Mouse (Mus musculus) limb, embryonic 10.5 days (tissue): ENCODE data around the gene Olfr698. TPM values are rescaled to one million over a fixed set of nuclear protein-coding genes. Genes with fewer than 3 reads are reported as not detected.
"Not testable (repeated sequence)": the region's sequence is repeated elsewhere in the genome, so short reads cannot be mapped to it uniquely, and the experiment has no call there.

ENCODE experiments used
- DNase-seq: peaks from one replicate; pipeline ENCODE4 v3.0.0-alpha.2; 2017; ENCODE audit warnings: low spot score
- H3K27ac ChIP-seq: fragments of 300-500 bp; sonication (generic); 2 replicates; pipeline ENCODE4 v1.5.1; 2016; ENCODE audit warnings: mild to moderate bottlenecking
- H3K27me3 ChIP-seq: fragments of 300-500 bp; sonication (generic); 2 replicates; pipeline ENCODE4 v1.6.1; 2016; ENCODE audit warnings: low read depth, mild to moderate bottlenecking; ENCODE audit not compliant: poor library complexity, severe bottlenecking
- H3K36me3 ChIP-seq: fragments of 300-500 bp; sonication (generic); 2 replicates; pipeline ENCODE4 v1.6.1; 2016; ENCODE audit warnings: mild to moderate bottlenecking, moderate library complexity
- H3K4me1 ChIP-seq: fragments of 300-500 bp; sonication (generic); 2 replicates; pipeline ENCODE4 v1.6.1; 2016
- H3K4me3 ChIP-seq: fragments of 300-500 bp; sonication (generic); 2 replicates; pipeline ENCODE4 v1.5.1; 2016; ENCODE audit warnings: mild to moderate bottlenecking, moderate library complexity
- H3K9me3 ChIP-seq: fragments of 300-500 bp; sonication (generic); replicated peaks from 2 replicates; pipeline ENCODE4 v1.6.1; 2016; ENCODE audit warnings: mild to moderate bottlenecking
- WGBS: fragments of 180-500 bp; shearing (Covaris S2); methylation state at CpG from one replicate; pipeline ENCODE4 v1.1.7; 2016; 5-methylcytosine and 5-hydroxymethylcytosine counted together
- polyA plus RNA-seq: library from polyadenylated mRNA; unstranded; fragments of >200 nt; fragmentation: Nextera tagmentation; extraction: Ambion mirVana; gene quantifications from 2 replicates; pipeline ENCODE4 v1.2.1, GENCODE M21; 2016

The Olfr698 gene
- polyA plus RNA-seq: not detected in 2 replicates

DNA sequence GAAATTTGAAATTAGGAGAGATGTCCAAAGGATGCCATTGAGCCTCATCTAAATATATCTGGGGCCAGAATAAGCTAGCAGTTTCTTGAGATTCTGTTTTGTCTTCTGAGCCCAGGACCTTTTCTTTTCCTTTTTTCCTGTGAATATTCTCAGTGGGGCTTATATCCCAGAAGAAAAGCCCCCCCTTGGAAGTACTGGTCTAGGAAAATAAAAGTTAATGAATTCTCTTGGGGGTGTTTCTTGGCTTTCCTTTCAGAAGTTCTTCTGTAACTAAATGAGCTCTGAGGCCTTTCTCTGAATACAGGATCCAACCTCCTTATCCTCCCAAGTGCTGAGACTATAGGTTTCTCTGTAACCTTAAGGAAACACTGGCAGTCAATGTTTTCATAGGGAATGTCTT is at the start of gene Olfr698:
Gene Olfr698, minus strand, starts transcription at position 101 of the 400 bp plus-strand sequence.
- H3K36me3 ChIP-seq: no peaks in the 10 kb centered on the region
- no peaks in the 10 kb centered on the region for H3K27me3 ChIP-seq
- DNase-seq: no peak
- H3K4me1 ChIP-seq: no peaks in the 10 kb centered on the region
- no peaks in the 10 kb centered on the region for H3K9me3 ChIP-seq
- no peak within 1 kb of the TSS for H3K4me3 ChIP-seq
- no peak within 1 kb of the TSS for H3K27ac ChIP-seq

DNA sequence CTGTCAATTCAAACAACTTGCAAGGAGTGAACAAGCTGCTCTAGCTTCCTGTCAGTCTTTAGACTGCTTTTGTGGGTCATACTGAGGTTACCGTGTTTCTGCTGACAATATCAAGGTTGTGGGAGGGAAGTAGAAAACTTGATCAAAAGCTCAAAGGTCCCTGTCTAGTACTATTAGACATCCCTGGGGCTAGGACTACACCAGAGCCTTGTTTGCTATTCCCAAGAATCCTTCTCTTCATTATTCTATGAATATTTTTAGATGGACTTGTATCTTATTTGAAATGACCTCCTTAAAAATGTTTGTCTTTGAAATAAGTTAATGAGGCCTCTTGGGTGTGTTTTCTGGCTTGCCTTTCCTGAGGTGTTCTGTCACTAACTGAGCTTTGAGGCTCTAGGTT is 37.9 kb upstream of the Olfr698 start, which contains the start of gene Olfr699:
Gene Olfr699, minus strand, starts transcription at position 101 of the 400 bp plus-strand sequence.
- WGBS: 93% methylated on average over 1 of the region's 1 CpGs
- Histone ChIP-seq H3K9me3 (no peaks in the 10 kb centered on the region), H3K4me3 (no peak within 1 kb of the TSS), H3K27me3 (no peaks in the 10 kb centered on the region), H3K36me3 (no peaks in the 10 kb centered on the region), H3K27ac (no peak within 1 kb of the TSS), H3K4me1 (no peaks in the 10 kb centered on the region)
- DNase-seq: no peak

DNA sequence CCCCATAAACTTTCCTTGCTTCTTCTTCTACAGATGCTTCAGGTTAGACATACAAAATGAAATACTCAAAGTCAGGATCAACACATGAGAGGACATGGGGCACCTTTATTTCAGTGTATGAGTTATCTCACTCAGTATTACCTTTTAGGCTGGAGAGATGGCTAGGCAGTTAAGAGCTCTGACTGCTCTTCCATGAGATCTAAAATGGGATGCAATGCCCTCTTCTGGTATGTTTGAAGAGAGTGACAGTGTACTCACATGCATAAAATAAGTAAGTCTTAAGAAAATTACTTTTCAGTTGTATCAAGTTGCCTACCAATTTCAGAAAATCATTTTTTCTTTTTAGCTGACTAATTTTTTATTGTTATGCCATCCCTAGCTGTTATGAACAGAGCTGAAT is 33.1 kb upstream of the Olfr698 start:
- H3K27me3 ChIP-seq: no peaks in the 10 kb centered on the region
- H3K9me3 ChIP-seq: no peaks in the 10 kb centered on the region
- H3K4me3 ChIP-seq: no peak overlapping the region
- no peaks in the 10 kb centered on the region for H3K4me1 ChIP-seq
- no peak for DNase-seq
- no peaks in the 10 kb centered on the region for H3K36me3 ChIP-seq
- H3K27ac ChIP-seq: no peak overlapping the region

DNA sequence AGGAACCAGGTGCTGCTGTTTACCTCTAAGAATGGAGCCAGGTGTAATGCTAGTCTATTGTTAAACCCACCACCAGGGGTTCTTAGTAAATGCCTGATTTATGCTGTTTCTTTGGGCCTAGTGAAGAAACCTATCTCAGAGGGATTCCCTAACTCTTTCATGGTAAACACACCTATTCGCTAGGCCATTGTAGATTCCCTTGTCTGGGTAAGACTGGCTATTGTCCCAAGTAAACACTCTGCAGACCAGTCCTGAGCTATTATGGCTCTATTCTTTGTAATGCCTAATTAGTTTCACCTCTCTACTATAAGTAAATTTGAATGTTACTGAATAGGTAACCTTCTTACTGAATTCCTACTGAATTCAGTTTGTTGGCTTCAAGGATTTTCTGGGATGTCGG is 5.8 kb upstream of the Olfr698 start:
- not testable (repeated sequence) for H3K4me3 ChIP-seq, H3K4me1 ChIP-seq, H3K9me3 ChIP-seq, H3K36me3 ChIP-seq, H3K27me3 ChIP-seq, H3K27ac ChIP-seq, DNase-seq
- WGBS: 94% methylated on average over 2 of the region's 2 CpGs

DNA sequence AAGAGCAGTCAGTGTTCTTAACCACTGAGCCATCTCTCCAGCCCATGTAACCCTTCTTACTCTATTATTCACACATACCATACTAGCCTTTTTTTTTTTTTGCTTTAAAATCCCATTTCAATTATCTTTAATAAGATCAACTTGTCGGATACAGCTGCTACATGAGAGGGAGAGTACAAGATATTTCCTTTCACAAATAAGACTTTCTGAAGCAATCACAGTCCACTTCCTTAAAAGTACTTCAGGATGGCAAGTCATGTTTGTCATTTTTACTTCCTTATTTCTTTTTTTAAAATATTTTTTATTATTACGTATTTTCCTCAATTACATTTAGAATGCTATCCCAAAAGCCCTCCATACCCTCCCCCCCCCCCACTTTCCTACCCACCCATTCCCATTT is 3.6 kb upstream of the Olfr698 start:
- Histone ChIP-seq H3K27ac (no peak overlapping the region), H3K4me3 (no peak overlapping the region), H3K9me3 (no peaks in the 10 kb centered on the region), H3K36me3 (no peaks in the 10 kb centered on the region), H3K4me1 (no peaks in the 10 kb centered on the region), H3K27me3 (no peaks in the 10 kb centered on the region)
- DNase-seq: no peak
- WGBS: 96% methylated on average over 2 of the region's 2 CpGs

DNA sequence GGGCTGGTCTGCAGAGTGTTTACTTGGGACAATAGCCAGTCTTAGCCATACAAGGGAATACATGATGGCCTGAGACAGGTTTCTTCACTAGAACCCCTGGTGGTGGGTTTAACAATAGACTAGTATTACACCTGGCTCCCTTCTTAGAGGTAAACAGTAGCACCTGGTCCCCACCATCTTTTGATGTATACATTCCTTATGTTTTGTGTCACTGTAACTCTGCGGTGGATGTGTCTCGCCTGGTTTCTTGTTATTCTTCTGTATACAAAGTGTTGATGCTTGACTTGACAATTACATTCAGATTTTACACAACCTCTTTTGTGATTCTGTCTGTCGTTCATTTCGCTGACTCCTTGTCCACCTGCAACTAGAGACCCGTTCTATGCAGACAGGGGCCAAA is 9.4 kb downstream of the Olfr698 start:
- WGBS: 93% methylated on average over 5 of the region's 5 CpGs
- no peak overlapping the region for H3K27ac ChIP-seq
- H3K36me3 ChIP-seq: no peaks in the 10 kb centered on the region
- H3K9me3 ChIP-seq: no peaks in the 10 kb centered on the region
- H3K4me1 ChIP-seq: no peaks in the 10 kb centered on the region
- H3K4me3 ChIP-seq: no peak overlapping the region
- DNase-seq: no peak
- no peaks in the 10 kb centered on the region for H3K27me3 ChIP-seq

DNA sequence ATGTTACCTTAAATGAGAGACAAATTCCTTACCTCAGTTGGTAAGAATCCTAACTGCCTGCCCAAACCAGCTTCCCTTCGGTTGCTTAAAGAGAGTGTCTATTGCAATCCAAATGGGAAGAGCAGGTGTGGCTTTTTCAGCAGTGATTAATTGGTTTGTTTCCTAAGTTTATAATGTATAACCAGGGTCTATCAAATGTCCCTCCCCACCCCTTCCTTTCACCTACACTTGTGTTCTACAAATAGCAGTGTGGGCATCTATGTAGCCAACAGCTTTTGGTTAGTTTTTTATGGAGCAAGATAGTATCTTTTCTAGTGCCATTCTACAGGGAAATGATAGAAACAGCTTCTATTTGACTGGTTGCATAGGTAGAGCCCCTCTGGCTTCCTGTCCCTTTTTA is 12.9 kb downstream of the Olfr698 start, which contains the start of gene Olfr697:
Gene Olfr697, minus strand, starts transcription at position 101 of the 400 bp plus-strand sequence.
- H3K27me3 ChIP-seq: no peaks in the 10 kb centered on the region
- H3K36me3 ChIP-seq: no peaks in the 10 kb centered on the region
- no peak within 1 kb of the TSS for H3K4me3 ChIP-seq
- no peaks in the 10 kb centered on the region for H3K9me3 ChIP-seq
- 75% methylated on average over 1 of the region's 1 CpGs for WGBS
- H3K27ac ChIP-seq: no peak within 1 kb of the TSS
- no peak for DNase-seq
- H3K4me1 ChIP-seq: no peaks in the 10 kb centered on the region

DNA sequence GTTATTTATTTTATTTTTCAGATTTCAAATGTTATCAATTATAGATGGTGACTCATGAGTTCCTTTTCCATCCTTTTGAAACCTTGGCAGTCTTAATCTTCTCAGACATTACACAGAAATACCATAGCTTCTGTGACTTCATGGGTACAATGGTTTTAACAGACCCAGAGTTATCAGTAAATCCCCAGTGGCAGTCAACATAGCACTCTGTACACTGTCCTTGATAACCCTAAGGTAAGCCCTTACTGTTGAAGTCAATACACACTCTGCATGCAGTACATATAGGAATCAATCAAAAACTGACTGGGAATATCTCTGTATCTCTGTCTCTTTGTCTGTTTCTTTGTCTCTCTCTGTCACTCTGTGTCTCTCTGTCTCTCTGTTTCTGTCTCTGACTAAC is 18.2 kb downstream of the Olfr698 start:
- no peaks in the 10 kb centered on the region for H3K27me3 ChIP-seq
- H3K36me3 ChIP-seq: no peaks in the 10 kb centered on the region
- no peak overlapping the region for H3K27ac ChIP-seq
- DNase-seq: no peak
- H3K4me1 ChIP-seq: no peaks in the 10 kb centered on the region
- no peak overlapping the region for H3K4me3 ChIP-seq
- no peaks in the 10 kb centered on the region for H3K9me3 ChIP-seq

DNA sequence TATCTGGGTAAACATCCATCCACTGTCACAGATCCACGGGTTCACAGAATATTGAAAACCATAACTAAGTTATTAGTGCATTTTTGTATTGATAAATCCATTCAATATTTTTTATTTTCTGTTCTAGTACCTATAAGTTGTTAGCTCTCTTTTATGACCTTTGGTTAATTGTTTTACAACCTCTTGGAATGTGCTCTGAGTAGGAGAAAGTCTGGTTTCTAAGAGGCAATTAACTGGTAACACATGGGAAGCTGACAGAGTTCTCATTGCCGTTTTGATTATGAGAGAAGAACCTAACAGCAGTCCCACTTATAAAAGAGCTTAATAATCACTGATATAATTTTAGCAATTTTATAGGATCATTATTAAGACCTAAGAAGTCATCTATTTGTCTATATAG is 21.5 kb downstream of the Olfr698 start:
- Histone ChIP-seq H3K4me3 (no peak overlapping the region), H3K27ac (no peak overlapping the region), H3K9me3 (no peaks in the 10 kb centered on the region), H3K36me3 (no peaks in the 10 kb centered on the region), H3K27me3 (no peaks in the 10 kb centered on the region), H3K4me1 (no peaks in the 10 kb centered on the region)
- DNase-seq: no peak
- 43% methylated on average over 2 of the region's 2 CpGs for WGBS

DNA sequence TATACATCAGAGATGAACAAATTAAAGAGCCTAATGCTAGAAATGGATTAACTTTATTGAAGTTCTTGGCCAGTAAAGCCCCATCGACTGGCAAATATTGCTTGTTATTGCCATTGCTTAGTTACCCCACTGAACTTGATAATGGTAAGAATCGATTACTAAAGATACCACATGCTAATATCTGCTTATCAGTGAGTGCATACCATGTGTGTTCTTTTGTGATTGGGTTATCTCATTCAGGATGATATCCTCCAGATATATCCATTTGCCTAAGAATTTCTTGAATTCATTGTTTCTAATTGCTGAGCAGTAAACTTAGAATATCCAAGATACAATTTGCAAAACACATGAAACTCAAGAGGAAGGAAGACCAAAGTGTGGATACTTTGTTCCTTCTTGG is 29.5 kb downstream of the Olfr698 start:
- DNase-seq, H3K36me3 ChIP-seq, H3K4me3 ChIP-seq, H3K27me3 ChIP-seq, H3K4me1 ChIP-seq, H3K9me3 ChIP-seq, H3K27ac ChIP-seq: not testable (repeated sequence)
- 96% methylated on average over 2 of the region's 2 CpGs for WGBS

DNA sequence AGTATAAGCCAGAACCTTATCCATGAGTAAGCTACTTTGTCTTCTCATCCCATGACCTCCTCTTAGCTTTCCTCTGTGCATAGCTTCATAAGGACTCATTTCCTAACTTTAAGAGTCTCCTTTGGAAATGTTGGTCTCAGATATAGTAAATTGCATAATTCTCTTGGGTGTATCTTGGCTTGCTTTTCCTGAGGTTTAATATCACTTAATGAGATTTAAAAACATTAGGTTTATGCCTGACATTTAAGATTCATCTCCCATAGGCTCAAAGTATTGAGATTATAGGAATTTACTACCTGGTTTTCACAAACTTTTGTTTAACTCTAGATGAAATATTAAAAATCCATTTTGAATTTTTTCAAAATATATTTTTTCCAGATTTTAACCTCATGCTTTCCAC is 38.9 kb downstream of the Olfr698 start, which contains the start of gene Olfr695:
Gene Olfr695, minus strand, starts transcription at position 101 of the 400 bp plus-strand sequence.
- DNase-seq: no peak
- Histone ChIP-seq H3K36me3 (no peaks in the 10 kb centered on the region), H3K9me3 (no peaks in the 10 kb centered on the region), H3K27me3 (no peaks in the 10 kb centered on the region), H3K27ac (no peak within 1 kb of the TSS), H3K4me1 (no peaks in the 10 kb centered on the region), H3K4me3 (no peak within 1 kb of the TSS)

DNA sequence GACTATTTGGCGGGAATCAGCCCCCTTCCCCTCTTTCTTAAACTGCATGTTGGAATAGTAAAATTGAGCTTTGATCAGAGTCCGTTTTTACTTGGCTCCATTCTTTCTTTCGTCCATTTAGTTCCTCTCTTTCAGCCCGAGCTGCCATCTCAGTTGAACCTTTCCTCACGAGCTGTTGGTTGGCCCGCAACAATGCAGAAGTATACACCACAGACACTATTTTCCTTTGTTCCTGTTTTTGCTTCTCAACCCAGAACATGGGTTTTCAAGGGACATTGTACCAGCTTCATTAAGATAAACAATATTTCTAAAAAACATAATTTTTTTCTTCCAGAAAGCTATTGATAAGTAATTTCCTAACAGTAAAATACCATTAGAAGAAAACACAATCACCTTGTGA is 43.7 kb downstream of the Olfr698 start:
- no peaks in the 10 kb centered on the region for H3K27me3 ChIP-seq
- DNase-seq: no peak

DNA sequence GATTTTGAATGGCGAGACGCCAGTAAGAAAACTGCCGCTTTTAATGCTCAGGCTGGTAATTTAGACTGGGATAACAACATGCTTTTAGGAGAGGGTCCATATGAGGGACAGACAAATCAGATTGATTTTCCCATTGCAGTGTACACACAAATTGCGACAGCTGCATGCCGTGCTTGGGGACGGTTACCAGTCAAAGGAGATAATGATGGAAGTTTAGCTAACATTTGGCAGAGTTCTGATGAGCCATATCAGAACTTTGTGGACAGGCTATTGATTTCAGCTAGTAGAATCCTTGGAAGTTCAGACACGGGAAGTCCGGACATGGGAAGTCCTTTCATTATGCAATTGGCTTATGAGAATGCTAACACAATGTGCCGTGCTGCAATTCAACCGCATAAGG is 47.5 kb downstream of the Olfr698 start:
- H3K36me3 ChIP-seq, DNase-seq, H3K27me3 ChIP-seq, H3K4me3 ChIP-seq, H3K27ac ChIP-seq, H3K4me1 ChIP-seq, H3K9me3 ChIP-seq: not testable (repeated sequence)
- WGBS: 95% methylated on average over 10 of the region's 10 CpGs

More for the DNA sequence above, 43.7 kb downstream of the Olfr698 start:
- Histone ChIP-seq H3K9me3 (no peaks in the 10 kb centered on the region), H3K27ac (no peak overlapping the region), H3K36me3 (no peaks in the 10 kb centered on the region), H3K4me3 (no peak overlapping the region), H3K4me1 (no peaks in the 10 kb centered on the region)
- 89% methylated on average over 6 of the region's 6 CpGs for WGBS
